Mouse (Mus musculus) MEL (cell line): ENCODE results near the gene Nacc2.

Experiments
- EP300 ChIP-seq, 2 experiments: IDR thresholded peaks; 2 replicates each; pipeline ENCODE4 v1.6.1; 2011; ENCODE audit warnings: improper control_type of control experiment in 2 of 2, low read length in 2 of 2, low read depth in 1 of 2, mild to moderate bottlenecking in 1 of 2
- GATA1 ChIP-seq: IDR thresholded peaks from 2 replicates; pipeline ENCODE4 v1.6.1; 2011; ENCODE audit warnings: low read depth, low read length, improper control_type of control experiment
- MAFK ChIP-seq: IDR thresholded peaks from 2 replicates; pipeline ENCODE4 v1.6.1; 2011; ENCODE audit warnings: low read depth, mild to moderate bottlenecking, low read length, improper control_type of control experiment, borderline replicate concordance
- POLR2A ChIP-seq, 2 experiments: IDR thresholded peaks; 2 replicates each; pipeline ENCODE4 v1.6.1; 2011 to 2012; ENCODE audit warnings: low read length in 2 of 2, mild to moderate bottlenecking in 2 of 2, control low read depth in 1 of 2, improper control_type of control experiment in 1 of 2, low read depth in 1 of 2, moderate library complexity in 1 of 2; ENCODE audit not compliant: control insufficient read depth in 1 of 2, insufficient read depth in 1 of 2, poor library complexity in 1 of 2

DNA sequence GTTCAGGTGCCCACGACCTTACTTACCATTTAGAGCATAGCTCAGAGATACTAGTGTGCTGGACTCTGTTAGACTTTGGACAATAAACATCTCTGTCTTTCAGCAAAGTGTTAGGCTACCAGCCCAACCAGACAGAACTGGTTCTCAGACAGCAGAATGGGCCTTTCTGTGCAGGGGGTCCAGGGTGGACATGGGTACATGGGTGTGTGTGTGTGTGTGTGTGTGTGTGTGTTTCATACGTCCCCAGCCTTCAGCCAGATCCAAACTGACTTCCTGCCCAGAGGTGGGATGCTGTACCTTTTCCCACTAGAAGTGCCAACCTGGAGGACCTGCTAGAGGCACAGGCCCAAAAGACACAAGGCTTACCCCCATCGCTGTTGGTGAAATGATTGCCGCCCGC, 23.8 kb downstream of the Nacc2 start:
- TF ChIP-seq POLR2A (IDR thresholded peaks at IDR 0.05; ENCODE audit: control insufficient read depth in 1 of 2, insufficient read depth in 1 of 2, low read depth in 1 of 2, low read length in 2 of 2, poor library complexity in 1 of 2) (no peak), EP300 (IDR thresholded peaks at IDR 0.05; ENCODE audit: low read depth in 1 of 2, low read length in 2 of 2) (no peak), MAFK (no peak), GATA1 (no peak)
